Mouse (Mus musculus) cerebellum, adult 2 months (tissue): ENCODE data around the gene Gca.

ENCODE experiments used
- CTCF ChIP-seq: fragments of 200-500 bp; IDR thresholded peaks from 2 replicates; pipeline ENCODE4 v1.5.1; 2011; ENCODE audit warnings: low read depth, mild to moderate bottlenecking, control low read depth, low read length, moderate library complexity, borderline replicate concordance; ENCODE audit not compliant: insufficient read depth
- POLR2A ChIP-seq: fragments of 200-500 bp; IDR thresholded peaks from 2 replicates; pipeline ENCODE4 v1.6.1; 2011; ENCODE audit warnings: low read length, control low read depth, borderline replicate concordance; ENCODE audit not compliant: insufficient read depth

- TF ChIP-seq CTCF (no peak), POLR2A (no peak)
Observed at GRCm38 (mm10) chr2:62665536-62665935, 1.5 kb downstream of the Gca start.
